Mouse (Mus musculus) limb, embryonic 11.5 days (tissue): ENCODE measurements around the gene Sav1. TPM values are rescaled to one million over a fixed set of nuclear protein-coding genes. Genes with fewer than 3 reads are reported as not detected.

Source experiments
- polyA plus RNA-seq: library from polyadenylated mRNA; unstranded; fragments of >200 nt; fragmentation: Nextera tagmentation; extraction: Ambion mirVana; gene quantifications from 2 replicates; pipeline ENCODE4 v1.2.1, GENCODE M21; 2014

The Sav1 gene
- polyA plus RNA-seq, 1 experiment from 2014 or later: 12.7 TPM

Other genes starting within 250 kb of the Sav1 start
- gene Cdkl1, start 195.7 kb downstream of the Sav1 start, polyA plus RNA-seq: 0.85 and 1.3 TPM in 2 replicates
- gene Atl1, start 94.4 kb downstream of the Sav1 start, polyA plus RNA-seq: 2.9 and 3.8 TPM in 2 replicates
- gene Map4k5, start 93.8 kb downstream of the Sav1 start, polyA plus RNA-seq: 42.7 and 43.0 TPM in 2 replicates
- 10.1 and 11.7 TPM in 2 replicates for gene Nin, start 126.7 kb upstream of the Sav1 start, polyA plus RNA-seq
- gene Abhd12b, start 167.1 kb upstream of the Sav1 start, polyA plus RNA-seq: 0.15 TPM in 1 of 2 replicates, not detected in the other
- gene Pygl, start 244.5 kb upstream of the Sav1 start, polyA plus RNA-seq: 7.8 and 8.3 TPM in 2 replicates